Mouse (Mus musculus) inflammation-experienced regulatory T-cells, adult 6 months (primary cell): ENCODE data around the gene Psph. TPM values are rescaled to one million over a fixed set of nuclear protein-coding genes. Genes with fewer than 3 reads are reported as not detected.

ENCODE experiments used
- ATAC-seq: one replicate; pipeline ENCODE4 v1.8.0; 2017
- polyA plus RNA-seq, 3 experiments: library from polyadenylated mRNA; unstranded; fragments of 100-300 nt; shearing (Covaris generic); gene quantifications; one replicate each; pipeline ENCODE4 v1.2.1; 2017

Psph gene
- polyA plus RNA-seq, 3 experiments from 2014 or later: 43.6 to 79.5 (median 54.1) TPM

- no peak for ATAC-seq
Observed at GRCm38 (mm10) chr5:129731021-129731420, 56.2 kb downstream of the Psph start.

- ATAC-seq: no peak
Observed at GRCm38 (mm10) chr5:129730344-129730743, 56.9 kb downstream of the Psph start.

- no peak for ATAC-seq
Observed at GRCm38 (mm10) chr5:129729286-129729685, 58.0 kb downstream of the Psph start.

GRCm38 (mm10) chr5:129726784-129727183 is 60.5 kb downstream of the Psph start:
- ATAC-seq: no peak

GRCm38 (mm10) chr5:129725774-129726392 is 61.4 kb downstream of the Psph start:
- peak; percentile 20 for ATAC-seq

- peak; percentile 78 for ATAC-seq
Observed at GRCm38 (mm10) chr5:129724834-129725773, 62.1 kb downstream of the Psph start, which contains the start of gene Nipsnap2. Gene Nipsnap2 (plus strand): TSS chr5:129725063.

GRCm38 (mm10) chr5:129724268-129724667 is 63.0 kb downstream of the Psph start:
- peak; percentile 12 for ATAC-seq

GRCm38 (mm10) chr5:129720176-129720575 is 67.1 kb downstream of the Psph start:
- ATAC-seq: no peak

- no peak for ATAC-seq
Observed at GRCm38 (mm10) chr5:129717016-129717415, 70.2 kb downstream of the Psph start.

Other genes with a start within 250 kb of the Psph start
- under 1 TPM in 1 of 3 experiments, not detected in 2; 0.08 TPM for gene Mmp17, start 203.3 kb downstream of the Psph start, polyA plus RNA-seq
- 1 to 10 TPM; 4.6 to 5.1 (median 4.8) TPM for gene Zfp11, start 117.3 kb downstream of the Psph start, polyA plus RNA-seq
- not detected for gene Sept14, start 78.9 kb downstream of the Psph start, polyA plus RNA-seq
- 100 to 1,000 TPM; 109 to 124 (median 117) TPM for gene Mrps17, start 72.0 kb downstream of the Psph start, polyA plus RNA-seq
- gene Nipsnap2, start 62.4 kb downstream of the Psph start, polyA plus RNA-seq: 10 to 100 TPM; 52.3 to 79.8 (median 79.6) TPM
- gene Sumf2, start 59.5 kb upstream of the Psph start, polyA plus RNA-seq: 10 to 100 TPM; 16.5 to 27.1 (median 21.7) TPM
- gene Chchd2, start 100.0 kb upstream of the Psph start, polyA plus RNA-seq: 100 to 1,000 TPM; 317 to 466 (median 338) TPM
- 1 to 10 TPM in 2 of 3 experiments, under 1 TPM in 1; 0.60 to 2.3 (median 1.5) TPM for gene Zbed5, start 108.3 kb upstream of the Psph start, polyA plus RNA-seq
- gene Phkg1, start 111.1 kb upstream of the Psph start, polyA plus RNA-seq: under 1 TPM; 0.23 to 0.52 (median 0.38) TPM
- gene Nupr1l, start 121.1 kb upstream of the Psph start, polyA plus RNA-seq: 1 to 10 TPM in 1 of 3 experiments, not detected in 2; 1.8 TPM
- 1 to 10 TPM; 3.5 to 4.8 (median 4.4) TPM for gene Vkorc1l1, start 154.5 kb upstream of the Psph start, polyA plus RNA-seq
- gene Gusb, start 215.6 kb upstream of the Psph start, polyA plus RNA-seq: 10 to 100 TPM; 42.3 to 50.6 (median 45.0) TPM
- 100 to 1,000 TPM in 2 of 3 experiments, 10 to 100 TPM in 1; 92.0 to 107 (median 100) TPM for gene Asl, start 241.8 kb upstream of the Psph start, polyA plus RNA-seq
- 10 to 100 TPM; 58.3 to 70.9 (median 58.4) TPM for gene Crcp, start 241.8 kb upstream of the Psph start, polyA plus RNA-seq